Mouse (Mus musculus) 416B (cell line): ENCODE results near the gene Vmn1r101.
"Not testable (repeated sequence)": the region's sequence is repeated elsewhere in the genome, so short reads cannot be mapped to it uniquely, and the experiment has no call there.

Experiments used
- DNase-seq: peaks from one replicate; pipeline ENCODE4 v3.0.0; 2011; ENCODE audit warnings: low read depth

The Vmn1r101 gene

DNA sequence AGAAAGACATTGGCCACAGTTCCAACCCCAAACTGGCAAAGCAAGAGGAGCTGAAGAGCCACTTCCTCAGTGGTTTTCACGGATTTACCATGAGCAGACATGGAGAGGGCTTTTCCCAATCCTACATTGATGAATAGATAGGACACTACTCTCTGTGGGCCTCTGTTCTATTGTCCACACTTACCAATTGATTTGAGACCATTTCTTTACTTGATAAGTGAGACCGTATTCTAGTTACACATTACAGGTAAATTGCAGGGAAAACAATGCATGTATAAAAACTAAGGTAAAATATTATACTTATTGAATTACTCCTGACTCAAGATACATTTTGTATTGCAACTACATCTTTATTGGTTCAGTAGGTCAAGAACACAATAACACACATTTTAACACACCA, at the start of gene Vmn1r101:
Vmn1r101 (minus strand) TSS at position 101 of the 400 bp plus-strand sequence.
- not testable (repeated sequence) for DNase-seq

GRCm38 (mm10) chr7:20474825-20475224, 32.4 kb upstream of the Vmn1r101 start, which contains the start of gene Gm10670:
TSS of gene Gm10670 (minus strand) at chr7:20474925.
- DNase-seq: not testable (repeated sequence)

GRCm38 (mm10) chr7:20417642-20418041, 24.8 kb downstream of the Vmn1r101 start, which contains the start of gene Vmn1r100:
TSS of gene Vmn1r100 (plus strand) at chr7:20417942.
- DNase-seq: not testable (repeated sequence)
